Mouse (Mus musculus): ENCODE measurements around the gene Soat2.

GRCm38 (mm10) chr15:102141120-102141519, 9.2 kb upstream of the Soat2 start:
- TF ChIP-seq CTCF (IDR thresholded peaks at IDR 0.05; ENCODE audit: extremely low read depth, insufficient read depth, low read length) (no peak), POLR2A (IDR thresholded peaks at IDR 0.05; ENCODE audit: extremely low read depth, insufficient read depth, low read length) (no peak)
